Comparison of ENCODE assay signal across 27 mouse cellular contexts in genomic region chr19:35826074-35826473, GRCm38 (mm10).
"Had no signal": no experiment of that assay in that cellular context is flagged by ENCODE, and none has a peak within 500 bp of the region (broad histone marks: within the 10 kb centered on the region; RNA-seq: fewer than 3 reads in every experiment).

No protein-coding gene starts in this region.

- H3K9ac ChIP-seq: heart, embryonic 12.5 days; hindbrain, embryonic 12.5 days; hindbrain, embryonic 14.5 days; intestine, embryonic 15.5 days; limb, embryonic 12.5 days; liver, embryonic 13.5 days had no signal

- H3K27ac ChIP-seq: gastrocnemius, adult 2 months; heart, adult 2 months; heart, embryonic 10.5 days; hindbrain, embryonic 10.5 days; hindbrain, embryonic 12.5 days; hindbrain, embryonic 14.5 days; intestine, embryonic 15.5 days; layer of hippocampus, adult 2 months; left cerebral cortex, adult 2 months; limb, embryonic 10.5 days; limb, embryonic 12.5 days; liver, embryonic 13.5 days had no signal

- ATAC-seq: hindbrain, embryonic 16.5 days; inflammation-experienced regulatory T-cells, adult 6 months; intestine, embryonic 15.5 days; intestine, postnatal 0 days had no signal

- H3K4me2 ChIP-seq: heart, embryonic 12.5 days; hindbrain, embryonic 12.5 days; hindbrain, embryonic 14.5 days; intestine, embryonic 15.5 days; limb, embryonic 12.5 days; liver, embryonic 11.5 days; liver, embryonic 13.5 days had no signal

- H3K36me3 ChIP-seq: heart, embryonic 10.5 days; heart, embryonic 12.5 days; hindbrain, embryonic 10.5 days; hindbrain, embryonic 12.5 days; intestine, embryonic 15.5 days; limb, embryonic 10.5 days; limb, embryonic 12.5 days; liver, embryonic 13.5 days had no signal

- H3K4me3 ChIP-seq: gastrocnemius, adult 2 months; heart, adult 2 months; heart, embryonic 10.5 days; heart, embryonic 12.5 days; hindbrain, embryonic 10.5 days; hindbrain, embryonic 12.5 days; intestine, embryonic 15.5 days; layer of hippocampus, adult 2 months; left cerebral cortex, adult 2 months; limb, embryonic 10.5 days; limb, embryonic 12.5 days; liver, embryonic 13.5 days had no signal

- H3K27me3 ChIP-seq: heart, embryonic 12.5 days; hindbrain, embryonic 12.5 days; intestine, embryonic 15.5 days; limb, embryonic 12.5 days; liver, embryonic 13.5 days had no signal

- H3K4me1 ChIP-seq: heart, embryonic 10.5 days; heart, embryonic 12.5 days; hindbrain, embryonic 12.5 days; intestine, embryonic 15.5 days; limb, embryonic 10.5 days; limb, embryonic 12.5 days; liver, embryonic 13.5 days had no signal

- DNase-seq: gastrocnemius, adult 2 months; gastrocnemius, postnatal 10 days; gastrocnemius, postnatal 25 days; heart, adult 2 months; heart, postnatal 10 days; heart, postnatal 4 days; kidney, adult 18-20 months; kidney, adult 8-10 months; kidney, postnatal 10 days; kidney, postnatal 25 days; kidney, postnatal 4 days; liver; liver, embryonic 13.5 days had no signal

- H3K9me3 ChIP-seq: heart, embryonic 10.5 days; heart, embryonic 12.5 days; hindbrain, embryonic 10.5 days; hindbrain, embryonic 12.5 days; intestine, embryonic 15.5 days; limb, embryonic 10.5 days; limb, embryonic 12.5 days had no signal
